ENCODE assay signal across 8 mouse cellular contexts in the genomic region with DNA sequence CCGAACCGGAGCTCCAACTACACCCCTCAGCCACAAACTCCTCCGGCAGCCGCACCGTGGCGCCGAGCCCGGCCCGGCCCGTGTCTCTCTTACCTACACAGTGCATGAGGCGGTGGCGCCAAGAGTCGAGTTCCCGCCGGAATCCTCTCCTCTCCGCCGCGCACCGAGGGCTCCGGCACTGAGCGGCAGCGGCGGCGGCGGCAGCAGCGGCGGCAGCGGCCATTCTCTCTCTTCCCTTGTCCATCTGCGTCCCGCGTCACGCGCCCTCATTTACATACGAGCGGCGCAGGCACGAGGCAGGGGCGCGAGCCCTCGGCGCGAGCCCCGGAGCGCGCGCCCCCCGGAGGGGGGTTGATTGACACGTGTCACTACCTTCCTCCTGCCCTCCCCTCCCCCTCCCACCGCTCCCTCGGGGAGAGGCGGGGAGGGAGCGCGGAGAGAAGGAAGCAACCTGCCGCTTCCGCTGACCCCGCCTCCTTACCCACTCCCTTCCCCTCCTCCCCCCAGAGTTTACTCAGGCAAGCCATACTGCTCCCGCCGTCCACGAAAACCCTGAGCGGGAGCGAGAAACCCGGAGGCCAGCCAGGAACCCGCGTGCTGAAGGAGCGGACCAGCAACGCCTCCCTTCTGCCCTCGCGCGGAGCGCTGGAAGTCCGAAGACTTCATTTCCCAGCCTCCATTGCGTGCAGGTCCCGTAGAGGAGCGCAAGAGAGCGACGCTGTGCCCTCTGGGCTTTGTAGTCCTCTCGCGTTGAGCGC. TPM values are rescaled to one million over a fixed set of nuclear protein-coding genes. Genes with fewer than 3 reads are reported as not detected.
DNase-seq lines count a peak whose midpoint lies in the region; ATAC-seq lines count a peak whose summit lies in the region.

A gene (minus strand): TSS at position 362 of the 758 bp plus-strand sequence.

- H3K4me3 ChIP-seq in forebrain, embryonic 14.5 days (ENCODE audit: low read depth, low read length): peak within 1 kb of the TSS; percentile 92
- peak within 1 kb of the TSS; percentile 70 for H3K4me3 ChIP-seq in neural tube, embryonic 15.5 days (replicated peaks)

- peak within 1 kb of the TSS; percentile 57 for H3K4me2 ChIP-seq in forebrain, embryonic 14.5 days (ENCODE audit: low read length)
- peak within 1 kb of the TSS; percentile 91 for H3K4me2 ChIP-seq in neural tube, embryonic 15.5 days

- peak; percentile 93 for ATAC-seq in forebrain, embryonic 14.5 days
- peak; percentile 95 for ATAC-seq in neural tube, embryonic 15.5 days (ENCODE audit: low FRiP score)

- no peaks in the 10 kb centered on the region for H3K9me3 ChIP-seq in forebrain, embryonic 14.5 days (replicated peaks; ENCODE audit: control insufficient read depth, low read length)
- H3K9me3 ChIP-seq in neural tube, embryonic 15.5 days (replicated peaks): no peaks in the 10 kb centered on the region

- H3K27me3 ChIP-seq in forebrain, embryonic 14.5 days (replicated peaks; ENCODE audit: control insufficient read depth, insufficient read depth, low read length): no peaks in the 10 kb centered on the region
- no peaks in the 10 kb centered on the region for H3K27me3 ChIP-seq in neural tube, embryonic 15.5 days (replicated peaks)

- intact Hi-C loops in heart, postnatal 14 days (cut with DNase I): loop anchor here (5.0 kb wide), 4 partner anchors 100 to 490 kb away; no protein-coding TSS in a partner anchor

- H3K36me3 ChIP-seq in forebrain, embryonic 14.5 days (ENCODE audit: control insufficient read depth, insufficient read depth, low read length): no peaks in the 10 kb centered on the region
- no peaks in the 10 kb centered on the region for H3K36me3 ChIP-seq in neural tube, embryonic 15.5 days

- H3K9ac ChIP-seq in forebrain, embryonic 14.5 days (ENCODE audit: low read length): peak within 1 kb of the TSS; percentile 98
- peak within 1 kb of the TSS; percentile 83 for H3K9ac ChIP-seq in neural tube, embryonic 15.5 days (replicated peaks)

- DNase-seq in ES-CJ7 (ENCODE audit: low read depth, low spot score): peak; percentile 96
- DNase-seq in cerebellum, adult 11 months: peak; percentile 94
- peak; percentile 99 for DNase-seq in forebrain, embryonic 14.5 days (ENCODE audit: low spot score)
- peak; percentile 93 for DNase-seq in heart, postnatal 14 days
- DNase-seq in layer of hippocampus, adult 11-12 months (ENCODE audit: low spot score): peak; percentile 94
- peak; percentile 95 to 96 for DNase-seq in lung, adult 18-20 months
- peak; percentile 96 for DNase-seq in testis, postnatal 14 days (ENCODE audit: low spot score)

- peak within 1 kb of the TSS; percentile 99 for H3K27ac ChIP-seq in forebrain, embryonic 14.5 days (ENCODE audit: low read depth, low read length)
- H3K27ac ChIP-seq in neural tube, embryonic 15.5 days (replicated peaks): peak within 1 kb of the TSS; percentile 97

- H3K4me1 ChIP-seq in forebrain, embryonic 14.5 days (ENCODE audit: control insufficient read depth, insufficient read depth, low read length): 0 out of 2 replicates have a peak, but pooled peaks cover 5% of the 10 kb centered on the region
- H3K4me1 ChIP-seq in neural tube, embryonic 15.5 days: peaks cover 8% of the 10 kb centered on the region

- WGBS in forebrain, embryonic 14.5 days: under 1% methylated on average over 63 of the region's 79 CpGs
- under 1% methylated on average over 68 of the region's 79 CpGs for WGBS in neural tube, embryonic 15.5 days

RNA-seq across cellular contexts. Expression of the gene that starts here (rescaled TPM):
- polyA plus RNA-seq in forebrain, embryonic 14.5 days (2014; fragmentation: Nextera tagmentation; extraction: Ambion mirVana): 51.1 and 67.5 TPM in 2 replicates
- total RNA-seq in heart, postnatal 14 days (2021): 10 to 100 TPM; 11.2 to 11.7 TPM
- polyA plus RNA-seq in neural tube, embryonic 15.5 days (2015; fragmentation: Nextera tagmentation; extraction: Ambion mirVana): 40.0 and 47.1 TPM in 2 replicates

Comparison
In these comparisons a context has a peak if more than half of its experiments do, and no peak if none do; other contexts are left out.
1. Peak in every context shown above with its lines: DNase-seq, ATAC-seq, H3K4me3 ChIP-seq and H3K27ac ChIP-seq.